Mouse (Mus musculus) heart, adult 8-10 months (tissue): ENCODE measurements around the gene Ccdc115. TPM values are rescaled to one million over a fixed set of nuclear protein-coding genes. Genes with fewer than 3 reads are reported as not detected.
A peak's percentile ranks its signal among the peaks of the same experiment; 100 is the strongest.
"Not testable (repeated sequence)": the region's sequence is repeated elsewhere in the genome, so short reads cannot be mapped to it uniquely, and the experiment has no call there.

Source experiments
- DNase-seq: peaks from one replicate; pipeline ENCODE4 v3.0.0; 2022; ENCODE audit warnings: low spot score
- total RNA-seq, 4 experiments: library from RNA; stranded (reverse); gene quantifications; 2 replicates each; pipeline ENCODE4 v1.2.4; 2022

The Ccdc115 gene
- total RNA-seq, 4 experiments from 2014 or later = 12.6 to 15.3 (median 14.8) TPM

DNA sequence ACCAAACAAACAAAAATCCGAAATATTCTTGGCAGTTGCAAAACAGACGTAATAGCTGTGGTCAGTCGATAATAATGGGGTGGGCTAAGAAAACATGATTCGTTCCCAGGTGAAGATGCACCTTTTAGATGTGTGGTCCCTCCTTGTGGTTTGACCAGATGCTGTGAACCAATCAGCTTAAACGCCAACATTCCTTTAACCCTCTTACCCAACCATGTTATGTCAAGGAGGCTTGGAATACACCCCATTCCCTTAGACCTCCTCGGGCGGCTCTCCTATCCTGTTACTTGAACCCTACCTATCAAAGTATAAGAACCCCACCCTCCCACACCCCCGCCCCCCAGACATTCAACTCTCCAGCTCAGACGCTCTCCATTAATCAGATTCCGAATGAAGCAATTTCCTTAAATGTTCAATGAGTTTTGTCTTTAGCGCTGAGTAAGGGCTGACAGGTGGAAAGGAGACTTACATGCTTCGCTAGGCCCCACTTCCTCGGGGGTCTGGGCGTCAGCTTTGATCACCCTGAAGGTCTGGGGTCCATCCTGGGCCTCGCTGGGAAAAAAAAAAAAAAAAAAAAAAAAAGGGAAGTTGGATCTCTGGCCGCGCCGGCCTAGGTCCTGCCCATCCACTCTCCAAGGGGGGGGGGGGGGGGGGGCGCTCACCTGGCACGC lies 956 bp downstream of the Ccdc115 start:
- DNase-seq = no peak

- not testable (repeated sequence) for DNase-seq
These were observed 2.1 kb downstream of the Ccdc115 start for GRCm38 (mm10) chr1:34437366-34437765.

- DNase-seq = no peak
These were observed 3.1 kb downstream of the Ccdc115 start for GRCm38 (mm10) chr1:34436374-34436773.

- no peak for DNase-seq
These were observed 3.9 kb downstream of the Ccdc115 start for GRCm38 (mm10) chr1:34435371-34436120.

GRCm38 (mm10) chr1:34434660-34435160 lies 4.8 kb downstream of the Ccdc115 start:
- peak; percentile 96 for DNase-seq

- peak; percentile 21 for DNase-seq
These were observed 5.5 kb downstream of the Ccdc115 start for GRCm38 (mm10) chr1:34433891-34434521.

DNA sequence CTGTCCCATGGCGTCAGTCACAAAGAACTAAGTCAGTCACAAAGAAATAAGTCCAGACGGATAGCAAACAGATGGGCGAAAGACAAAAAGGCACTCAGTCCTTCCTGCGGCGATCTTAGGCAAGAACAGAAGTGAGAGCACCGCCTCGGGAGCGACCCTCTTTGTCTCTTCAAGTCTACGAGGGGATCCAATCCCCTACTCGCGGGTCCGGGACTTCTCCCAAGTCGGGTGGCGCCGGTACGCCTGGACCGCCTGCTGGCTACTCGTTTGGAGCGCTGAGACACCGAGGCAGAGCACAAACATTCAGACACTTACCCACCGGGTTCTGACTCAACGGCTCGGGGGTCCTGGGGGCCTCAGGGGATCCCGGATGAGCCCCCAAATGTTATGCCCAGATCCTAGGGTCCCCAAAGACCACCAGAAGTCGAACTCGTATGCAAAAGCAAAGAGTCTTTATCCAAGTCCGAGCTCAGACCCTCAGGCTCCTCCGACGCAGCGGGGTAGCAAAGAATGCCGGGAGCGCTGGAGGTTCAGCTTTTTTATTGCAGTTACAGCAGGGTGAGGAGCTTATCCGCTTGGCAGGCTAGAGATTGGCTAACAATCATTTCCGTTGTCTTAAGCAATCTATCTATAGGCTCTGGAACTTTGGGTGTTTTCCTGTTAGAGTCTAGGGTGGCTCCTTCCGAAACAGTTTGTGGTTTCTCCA lies 6.5 kb downstream of the Ccdc115 start:
- DNase-seq = peak; percentile 40

DNA sequence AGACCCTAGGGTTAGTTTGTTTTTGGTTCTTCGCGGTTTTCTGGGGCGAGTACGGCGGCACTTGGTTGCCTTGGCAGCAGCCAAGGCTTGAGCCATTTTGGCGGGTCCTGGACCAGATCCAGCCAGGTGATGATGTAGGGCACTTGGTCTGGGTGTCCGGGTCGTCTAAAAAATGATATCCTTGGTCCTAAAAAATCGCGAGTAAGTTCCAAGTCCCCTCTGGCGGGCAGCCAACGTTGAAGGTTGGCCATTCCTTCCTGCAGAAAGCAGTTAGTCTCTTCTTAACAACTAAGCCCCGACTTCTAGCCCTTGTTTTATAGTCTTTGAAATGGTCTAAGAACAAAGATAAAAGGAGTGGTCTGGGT lies 7.1 kb downstream of the Ccdc115 start:
- no peak for DNase-seq

DNA sequence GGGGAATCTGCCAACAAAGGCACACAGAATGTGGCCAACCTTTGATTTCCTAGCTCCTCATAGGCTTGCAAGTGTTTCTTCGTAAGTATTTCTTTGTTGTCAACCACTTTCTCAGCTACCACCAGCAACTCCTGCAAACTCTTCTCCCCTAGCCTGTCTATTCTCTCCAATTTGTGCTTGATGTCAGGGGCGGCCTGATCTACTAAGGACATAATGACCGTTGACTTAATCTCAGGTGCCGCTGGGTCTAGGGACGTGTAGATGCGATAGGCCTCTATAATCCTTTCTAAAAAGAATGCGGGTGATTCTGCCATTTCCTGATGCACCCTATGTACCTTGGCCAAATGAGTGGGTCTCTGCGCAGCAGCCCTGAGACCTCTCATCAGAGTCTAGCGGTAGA lies 8.0 kb downstream of the Ccdc115 start:
- DNase-seq = no peak

GRCm38 (mm10) chr1:34430981-34431380 lies 8.5 kb downstream of the Ccdc115 start:
- DNase-seq = no peak

- DNase-seq = no peak
These were observed 10.2 kb downstream of the Ccdc115 start for GRCm38 (mm10) chr1:34429281-34429680.

GRCm38 (mm10) chr1:34428466-34428865 lies 11.0 kb downstream of the Ccdc115 start:
- DNase-seq = no peak

GRCm38 (mm10) chr1:34399182-34399953 lies 40.1 kb downstream of the Ccdc115 start:
- DNase-seq = peak; percentile 51

GRCm38 (mm10) chr1:34396321-34396720 lies 43.2 kb downstream of the Ccdc115 start:
- no peak for DNase-seq

- DNase-seq = peak; percentile 82
These were observed 50.1 kb downstream of the Ccdc115 start for GRCm38 (mm10) chr1:34389234-34389891.

DNA sequence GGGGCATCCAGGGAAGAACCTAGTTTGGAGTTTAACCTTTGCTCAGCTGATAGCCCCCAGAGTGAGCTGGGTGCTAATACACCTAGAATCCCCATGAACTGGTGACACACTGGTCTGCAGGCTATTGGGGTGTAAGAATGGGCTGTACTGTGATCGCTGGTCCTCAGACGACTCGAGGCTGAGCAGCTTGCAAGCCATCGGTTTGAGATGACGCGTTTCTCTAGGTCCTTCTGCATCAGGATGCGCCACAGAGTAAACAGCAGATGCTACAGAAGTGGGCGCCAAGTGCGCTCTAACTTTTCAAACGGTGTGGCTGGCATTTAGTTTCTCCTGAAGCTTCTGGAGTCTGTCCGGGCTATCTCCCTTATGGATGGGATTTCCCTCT lies 50.6 kb downstream of the Ccdc115 start:
- no peak for DNase-seq

GRCm38 (mm10) chr1:34387346-34388327 lies 51.8 kb downstream of the Ccdc115 start:
- DNase-seq = no peak
